Mouse (Mus musculus): ENCODE measurements around the gene Grm3. TPM values are rescaled to one million over a fixed set of nuclear protein-coding genes. Genes with fewer than 3 reads are reported as not detected.

The Grm3 gene
- polyA plus RNA-seq, 1 experiment from 2014 or later, result not detected

- no peak overlapping the region for H3K27ac ChIP-seq (ENCODE audit: low read depth, low read length)
- no peaks in the 10 kb centered on the region for H3K4me1 ChIP-seq (replicated peaks; ENCODE audit: control insufficient read depth, insufficient read depth, low read length)
- TF ChIP-seq CTCF (IDR thresholded peaks at IDR 0.05; ENCODE audit: low read depth), result no peak
- H3K9ac ChIP-seq (ENCODE audit: low read depth, low read length), result no peak overlapping the region
- no peaks in the 10 kb centered on the region for H3K36me3 ChIP-seq (ENCODE audit: control insufficient read depth, insufficient read depth)
- 91% methylated on average over 2 of the region's 2 CpGs for whole genome bisulfite sequencing
- no peak overlapping the region for H3K4me2 ChIP-seq (replicated peaks; ENCODE audit: low read depth)
- H3K27me3 ChIP-seq (replicated peaks; ENCODE audit: control insufficient read depth, insufficient read depth, low read length), result no peaks in the 10 kb centered on the region
- H3K9me3 ChIP-seq (ENCODE audit: control insufficient read depth), result no peaks in the 10 kb centered on the region
- ATAC-seq, result no peak
- H3K4me3 ChIP-seq (ENCODE audit: low read depth, low read length), result no peak overlapping the region
Observed at GRCm38 (mm10) chr5:9638612-9639011, 86.4 kb downstream of the Grm3 start.

GRCm38 (mm10) chr5:9627220-9627619 lies 97.8 kb downstream of the Grm3 start:
- Histone ChIP-seq H3K27me3 (replicated peaks; ENCODE audit: control insufficient read depth, insufficient read depth, low read length) (no peaks in the 10 kb centered on the region), H3K4me2 (replicated peaks; ENCODE audit: low read depth) (no peak overlapping the region), H3K9ac (ENCODE audit: low read depth, low read length) (no peak overlapping the region), H3K4me1 (replicated peaks; ENCODE audit: control insufficient read depth, insufficient read depth, low read length) (no peaks in the 10 kb centered on the region), H3K9me3 (ENCODE audit: control insufficient read depth) (no peaks in the 10 kb centered on the region), H3K27ac (ENCODE audit: low read depth, low read length) (no peak overlapping the region), H3K36me3 (ENCODE audit: control insufficient read depth, insufficient read depth) (no peaks in the 10 kb centered on the region), H3K4me3 (ENCODE audit: low read depth, low read length) (no peak overlapping the region)
- no peak for ATAC-seq
- no peak for TF ChIP-seq CTCF (IDR thresholded peaks at IDR 0.05; ENCODE audit: low read depth)
- 62% methylated on average over 2 of the region's 2 CpGs for WGBS

- H3K4me3 ChIP-seq (ENCODE audit: low read depth, low read length), result no peak overlapping the region
- ATAC-seq, result no peak
- H3K4me1 ChIP-seq (replicated peaks; ENCODE audit: control insufficient read depth, insufficient read depth, low read length), result no peaks in the 10 kb centered on the region
- no peak overlapping the region for H3K4me2 ChIP-seq (replicated peaks; ENCODE audit: low read depth)
- WGBS, result 78% methylated on average over 4 of the region's 4 CpGs
- H3K27me3 ChIP-seq (replicated peaks; ENCODE audit: control insufficient read depth, insufficient read depth, low read length), result no peaks in the 10 kb centered on the region
- no peaks in the 10 kb centered on the region for H3K9me3 ChIP-seq (ENCODE audit: control insufficient read depth)
- H3K9ac ChIP-seq (ENCODE audit: low read depth, low read length), result no peak overlapping the region
- no peak overlapping the region for H3K27ac ChIP-seq (ENCODE audit: low read depth, low read length)
- no peak for TF ChIP-seq CTCF (IDR thresholded peaks at IDR 0.05; ENCODE audit: low read depth)
- no peaks in the 10 kb centered on the region for H3K36me3 ChIP-seq (ENCODE audit: control insufficient read depth, insufficient read depth)
Observed at GRCm38 (mm10) chr5:9624396-9624795, 100.6 kb downstream of the Grm3 start.

GRCm38 (mm10) chr5:9623095-9623459 lies 101.9 kb downstream of the Grm3 start:
- ATAC-seq, result no peak
- no peaks in the 10 kb centered on the region for H3K27me3 ChIP-seq (replicated peaks; ENCODE audit: control insufficient read depth, insufficient read depth, low read length)
- no peak for TF ChIP-seq CTCF (IDR thresholded peaks at IDR 0.05; ENCODE audit: low read depth)
- H3K27ac ChIP-seq (ENCODE audit: low read depth, low read length), result no peak overlapping the region
- H3K9me3 ChIP-seq (ENCODE audit: control insufficient read depth), result no peaks in the 10 kb centered on the region
- WGBS, result 22% methylated on average over 4 of the region's 4 CpGs
- no peaks in the 10 kb centered on the region for H3K36me3 ChIP-seq (ENCODE audit: control insufficient read depth, insufficient read depth)
- H3K4me2 ChIP-seq (replicated peaks; ENCODE audit: low read depth), result no peak overlapping the region
- H3K9ac ChIP-seq (ENCODE audit: low read depth, low read length), result no peak overlapping the region
- no peak overlapping the region for H3K4me3 ChIP-seq (ENCODE audit: low read depth, low read length)
- no peaks in the 10 kb centered on the region for H3K4me1 ChIP-seq (replicated peaks; ENCODE audit: control insufficient read depth, insufficient read depth, low read length)

- no peaks in the 10 kb centered on the region for H3K9me3 ChIP-seq (ENCODE audit: control insufficient read depth)
Observed at GRCm38 (mm10) chr5:9622264-9623094, 102.5 kb downstream of the Grm3 start.

GRCm38 (mm10) chr5:9621417-9622067 lies 103.4 kb downstream of the Grm3 start:
- Histone ChIP-seq H3K4me3 (ENCODE audit: low read depth, low read length) (no peak overlapping the region), H3K4me2 (replicated peaks; ENCODE audit: low read depth) (no peak overlapping the region), H3K36me3 (ENCODE audit: control insufficient read depth, insufficient read depth) (no peaks in the 10 kb centered on the region), H3K4me1 (replicated peaks; ENCODE audit: control insufficient read depth, insufficient read depth, low read length) (no peaks in the 10 kb centered on the region), H3K27me3 (replicated peaks; ENCODE audit: control insufficient read depth, insufficient read depth, low read length) (no peaks in the 10 kb centered on the region), H3K27ac (ENCODE audit: low read depth, low read length) (no peak overlapping the region), H3K9me3 (ENCODE audit: control insufficient read depth) (no peaks in the 10 kb centered on the region), H3K9ac (ENCODE audit: low read depth, low read length) (no peak overlapping the region)
- TF ChIP-seq CTCF (IDR thresholded peaks at IDR 0.05; ENCODE audit: low read depth), result no peak
- no peak for ATAC-seq
- WGBS, result 93% methylated on average over 3 of the region's 3 CpGs

More at GRCm38 (mm10) chr5:9622264-9623094, 102.5 kb downstream of the Grm3 start:
- Histone ChIP-seq H3K27ac (ENCODE audit: low read depth, low read length) (no peak overlapping the region), H3K27me3 (replicated peaks; ENCODE audit: control insufficient read depth, insufficient read depth, low read length) (no peaks in the 10 kb centered on the region), H3K9ac (ENCODE audit: low read depth, low read length) (no peak overlapping the region), H3K4me1 (replicated peaks; ENCODE audit: control insufficient read depth, insufficient read depth, low read length) (no peaks in the 10 kb centered on the region), H3K4me3 (ENCODE audit: low read depth, low read length) (no peak overlapping the region), H3K36me3 (ENCODE audit: control insufficient read depth, insufficient read depth) (no peaks in the 10 kb centered on the region), H3K4me2 (replicated peaks; ENCODE audit: low read depth) (no peak overlapping the region)
- WGBS, result 62% methylated on average over 4 of the region's 4 CpGs
- ATAC-seq, result no peak
- TF ChIP-seq CTCF (IDR thresholded peaks at IDR 0.05; ENCODE audit: low read depth), result no peak
